Mouse (Mus musculus): ENCODE results near the gene Tprgl. TPM values are rescaled to one million over a fixed set of nuclear protein-coding genes. Genes with fewer than 3 reads are reported as not detected.

Gene Tprgl
- 100 to 1,000 TPM; 118 to 119 TPM for total RNA-seq (2023)

DNA sequence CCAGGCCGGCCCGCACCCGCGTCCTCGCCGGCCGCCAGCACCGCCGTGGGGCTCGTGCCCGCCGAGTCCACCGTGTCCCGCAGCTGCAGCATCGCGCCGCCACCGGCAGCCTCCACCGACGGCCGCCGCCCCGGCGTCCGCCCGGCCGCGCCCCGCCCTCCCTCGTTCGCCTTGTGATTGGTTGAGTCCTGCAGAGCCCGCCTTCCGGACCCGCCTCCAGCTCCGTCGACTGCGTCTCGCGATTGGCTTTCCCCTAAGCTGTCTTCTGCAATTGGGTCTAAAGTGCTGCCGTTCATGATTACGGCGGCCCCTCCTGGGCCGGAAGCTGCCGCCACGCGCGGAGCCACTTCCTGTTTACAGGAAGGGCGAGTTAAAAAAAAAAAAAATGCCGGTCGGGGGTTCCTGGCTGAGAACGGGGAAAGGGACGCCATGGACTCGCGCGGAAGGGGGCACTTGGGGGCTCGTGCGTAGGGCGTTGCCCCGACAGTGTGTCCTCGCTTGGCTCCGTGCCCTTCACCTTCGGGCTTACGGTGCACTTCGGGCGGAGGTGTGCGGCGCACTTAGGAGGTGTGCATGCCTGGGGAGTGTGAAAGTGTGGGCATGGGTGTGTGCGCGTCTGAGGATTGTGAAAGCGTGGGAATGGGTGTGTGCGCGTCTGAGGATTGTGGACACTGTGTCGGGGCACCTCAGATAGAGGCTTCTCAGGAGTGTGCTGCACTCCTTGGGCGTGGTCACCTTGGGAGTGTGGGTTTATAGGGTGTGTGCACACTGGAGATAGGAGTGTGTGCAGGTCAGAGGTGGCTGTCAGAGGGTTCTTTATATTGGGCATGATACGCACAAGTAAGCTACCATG, at the start of gene Tprgl:
Tprgl (minus strand) TSS at position 129 of the 853 bp plus-strand sequence.

DNA sequence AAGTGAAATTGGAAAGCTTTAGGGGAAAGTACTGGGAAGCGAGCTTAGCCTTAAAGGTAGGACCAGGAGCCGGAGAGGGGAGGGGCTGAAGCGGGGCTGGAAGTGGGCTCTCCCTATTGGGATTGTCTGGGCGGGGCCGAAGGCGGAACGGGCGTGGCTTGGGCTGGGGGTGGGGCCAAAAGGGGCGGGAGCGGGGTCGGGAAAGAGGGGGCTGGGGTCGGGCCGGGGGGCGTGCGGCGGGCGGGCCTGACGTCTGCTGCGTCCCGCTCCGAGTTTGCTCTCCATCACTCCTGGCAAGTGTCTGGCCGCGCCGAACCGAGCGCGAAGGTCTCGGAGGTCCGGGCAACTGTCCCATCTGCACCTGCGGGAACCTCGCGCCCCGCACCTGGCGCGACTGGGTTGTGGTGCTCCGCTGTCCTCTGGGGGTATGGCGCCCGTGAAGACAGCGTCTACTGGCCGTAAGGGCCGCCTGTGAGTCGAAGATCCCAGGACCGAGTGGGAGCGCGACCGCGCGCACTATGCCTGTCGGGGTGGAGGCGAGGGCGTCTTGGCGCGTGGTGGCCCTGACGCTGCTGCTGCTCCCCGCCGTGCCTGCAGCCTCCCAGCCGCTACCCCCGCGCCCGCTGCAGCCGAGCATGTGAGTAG, 10.2 kb upstream of the Tprgl start, which contains the start of gene Megf6:
Megf6 (plus strand) TSS at position 225 of the 645 bp plus-strand sequence.

DNA sequence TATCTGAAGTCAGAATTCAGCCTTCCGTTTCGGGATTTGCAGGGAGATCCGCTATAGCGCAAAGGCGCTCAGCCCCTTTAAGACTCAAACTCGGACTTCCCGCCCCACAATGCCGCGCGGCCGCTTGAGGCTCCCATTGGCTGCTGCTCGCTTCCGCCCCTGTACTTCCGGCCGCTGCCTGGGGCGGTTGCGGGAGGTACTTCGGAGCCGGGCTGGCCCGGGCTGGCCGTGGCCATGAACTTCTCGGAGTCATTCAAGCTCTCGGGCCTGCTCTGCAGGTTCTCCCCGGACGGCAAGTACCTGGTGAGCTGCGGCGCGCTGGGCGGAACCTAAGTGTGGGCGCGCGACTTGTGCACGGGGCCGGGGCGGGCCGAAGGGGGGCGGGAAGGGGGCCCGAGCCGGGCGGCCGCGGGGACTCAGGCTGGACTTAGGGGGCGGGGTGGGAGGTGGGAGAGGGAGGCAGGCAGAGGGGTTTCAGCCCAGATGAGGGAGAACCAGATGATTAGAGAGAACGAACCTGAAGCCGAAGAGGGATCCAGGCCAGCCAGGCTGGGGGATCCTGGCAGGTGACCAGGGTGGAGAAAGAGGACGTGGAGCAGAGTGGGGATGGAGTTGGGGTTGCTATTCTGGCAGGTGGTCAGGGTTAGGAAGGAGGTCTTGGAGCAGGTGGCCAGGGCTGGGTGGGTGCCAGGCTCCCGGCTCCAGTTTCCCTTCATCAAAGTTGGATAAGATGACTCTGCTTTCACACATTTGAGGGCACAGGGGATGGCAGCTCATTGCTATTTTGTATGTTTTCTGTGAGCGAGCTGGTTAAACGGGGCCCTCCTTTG, 18.0 kb downstream of the Tprgl start, which contains the start of gene Wrap73:
Wrap73 (plus strand) TSS at position 162 of the 830 bp plus-strand sequence.

DNA sequence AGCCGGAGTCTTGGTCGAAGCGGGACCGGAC, 20.5 kb downstream of the Tprgl start, which contains the start of gene Trp73:
Trp73 (minus strand) TSS at position 27 of the 31 bp plus-strand sequence.

Other genes with a start within 250 kb of the Tprgl start
- 10 to 100 TPM; 21.3 to 28.9 TPM for gene A430005L14Rik, start 203.4 kb downstream of the Tprgl start, total RNA-seq (2023)
- gene Dffb, start 185.5 kb downstream of the Tprgl start, total RNA-seq (2023) = 10 to 100 TPM; 10.6 to 15.3 TPM
- 10 to 100 TPM in 1 of 2 experiments, 1 to 10 TPM in 1; 9.6 to 13.9 TPM for gene Cep104, start 185.5 kb downstream of the Tprgl start, total RNA-seq (2023)
- 10 to 100 TPM; 43.1 to 53.3 TPM for gene Lrrc47, start 148.9 kb downstream of the Tprgl start, total RNA-seq (2023)
- gene Smim1, start 134.4 kb downstream of the Tprgl start, total RNA-seq (2023) = not detected
- gene Ccdc27, start 118.0 kb downstream of the Tprgl start, total RNA-seq (2023) = not detected
- gene Trp73, start 20.5 kb downstream of the Tprgl start, total RNA-seq (2023) = not detected
- gene Wrap73, start 18.3 kb downstream of the Tprgl start, total RNA-seq (2023) = 10 to 100 TPM; 12.1 to 17.8 TPM
- gene Megf6, start 10.1 kb upstream of the Tprgl start, total RNA-seq (2023) = under 1 TPM; 0.39 to 0.50 TPM
- gene Arhgef16, start 141.0 kb upstream of the Tprgl start, total RNA-seq (2023) = not detected
- not detected for gene B230104I21Rik, start 175.5 kb upstream of the Tprgl start, total RNA-seq (2023)

Measured in monocyte, adult 59 days (primary cell).